Mouse (Mus musculus): ENCODE measurements around the gene Mturn.
A peak's percentile ranks its signal among the peaks of the same experiment; 100 is the strongest.

Mturn gene

GRCm38 (mm10) chr6:54680891-54681745 is at the start of gene Mturn:
Gene Mturn (plus strand): TSS chr6:54681624.
- DNase-seq (ENCODE audit: low spot score in 2 of 2) = peak; percentile 94 to 98

GRCm38 (mm10) chr6:54639877-54640276 is 41.5 kb upstream of the Mturn start:
- no peak for DNase-seq (ENCODE audit: low spot score in 2 of 2)

- no peak for DNase-seq (ENCODE audit: low spot score in 2 of 2)
These were observed 39.5 kb upstream of the Mturn start for GRCm38 (mm10) chr6:54641953-54642352.

DNA sequence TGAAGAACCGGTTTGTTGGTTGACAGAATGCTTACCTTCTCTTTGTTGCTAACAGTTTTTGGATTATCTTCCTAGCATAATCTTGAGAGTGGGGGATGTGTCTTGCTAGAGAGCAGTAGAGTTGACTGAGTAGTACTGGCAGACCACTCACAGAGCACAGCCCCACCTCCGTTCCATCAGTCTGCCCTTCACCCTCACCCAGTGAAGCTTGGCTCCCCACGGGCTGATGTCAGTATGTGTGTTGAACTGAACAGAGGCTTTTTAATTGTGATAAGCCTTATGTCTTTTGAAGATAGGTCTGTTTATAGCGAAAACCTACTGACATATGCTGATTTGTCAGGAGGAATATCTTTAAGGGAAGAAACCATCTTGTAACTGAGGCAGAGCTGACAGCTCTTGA is 38.2 kb upstream of the Mturn start:
- no peak for DNase-seq (ENCODE audit: low spot score in 2 of 2)

DNA sequence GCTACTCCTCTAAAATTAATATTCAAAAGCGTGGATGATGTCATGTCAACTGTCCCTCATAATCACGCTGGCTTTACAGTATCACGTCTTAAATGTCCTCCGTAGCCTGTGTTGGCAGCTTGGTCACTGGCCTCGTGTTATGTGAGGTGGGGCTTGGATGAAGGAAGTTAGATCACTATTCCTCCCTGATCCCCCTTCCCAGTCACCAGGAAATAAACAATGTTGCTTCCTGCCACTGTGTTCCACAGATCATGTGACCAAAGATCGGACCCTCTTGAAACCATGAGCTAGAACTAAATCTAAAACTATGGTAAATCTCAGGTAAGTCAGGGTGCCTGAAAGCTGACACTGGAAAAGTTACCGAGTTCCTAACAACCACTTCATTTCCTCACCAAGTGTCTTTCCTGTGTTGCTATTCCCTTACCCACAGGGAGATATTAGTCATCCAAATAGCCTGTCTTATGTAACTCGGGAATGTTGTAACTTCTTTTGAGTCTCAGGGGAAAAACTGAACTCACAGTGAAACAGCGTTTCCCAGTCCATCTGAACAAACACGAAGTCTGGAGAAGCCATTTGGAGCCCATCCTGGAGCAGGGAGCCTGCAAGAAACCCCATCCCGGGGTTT is 25.8 kb upstream of the Mturn start:
- DNase-seq (ENCODE audit: low spot score in 2 of 2) = no peak

DNA sequence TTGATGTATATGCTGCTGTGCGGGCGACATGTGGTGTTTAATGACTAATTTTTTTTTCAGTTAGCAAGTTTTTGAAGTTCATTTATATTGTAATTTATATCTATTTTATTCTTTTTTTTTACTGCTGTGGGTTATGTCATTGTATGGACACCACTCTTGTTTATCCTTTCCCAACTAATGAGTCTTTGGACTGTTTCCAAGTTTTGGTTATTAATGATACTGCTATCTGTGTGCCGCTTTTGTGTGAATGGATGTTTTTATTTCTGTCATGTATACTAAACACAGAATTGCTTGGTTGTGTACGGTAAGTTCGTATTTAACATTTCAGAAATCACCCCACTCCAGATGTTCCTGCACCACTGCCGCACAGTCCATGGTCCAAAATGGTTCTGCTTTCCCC is 23.6 kb upstream of the Mturn start:
- DNase-seq (ENCODE audit: low spot score in 2 of 2) = no peak

GRCm38 (mm10) chr6:54669868-54670267 is 11.6 kb upstream of the Mturn start:
- no peak for DNase-seq (ENCODE audit: low spot score in 2 of 2)

- no peak for DNase-seq (ENCODE audit: low spot score in 2 of 2)
These were observed 8.5 kb upstream of the Mturn start for GRCm38 (mm10) chr6:54672901-54673300.

GRCm38 (mm10) chr6:54679686-54680085 is 1.7 kb upstream of the Mturn start:
- no peak for DNase-seq (ENCODE audit: low spot score in 2 of 2)

DNA sequence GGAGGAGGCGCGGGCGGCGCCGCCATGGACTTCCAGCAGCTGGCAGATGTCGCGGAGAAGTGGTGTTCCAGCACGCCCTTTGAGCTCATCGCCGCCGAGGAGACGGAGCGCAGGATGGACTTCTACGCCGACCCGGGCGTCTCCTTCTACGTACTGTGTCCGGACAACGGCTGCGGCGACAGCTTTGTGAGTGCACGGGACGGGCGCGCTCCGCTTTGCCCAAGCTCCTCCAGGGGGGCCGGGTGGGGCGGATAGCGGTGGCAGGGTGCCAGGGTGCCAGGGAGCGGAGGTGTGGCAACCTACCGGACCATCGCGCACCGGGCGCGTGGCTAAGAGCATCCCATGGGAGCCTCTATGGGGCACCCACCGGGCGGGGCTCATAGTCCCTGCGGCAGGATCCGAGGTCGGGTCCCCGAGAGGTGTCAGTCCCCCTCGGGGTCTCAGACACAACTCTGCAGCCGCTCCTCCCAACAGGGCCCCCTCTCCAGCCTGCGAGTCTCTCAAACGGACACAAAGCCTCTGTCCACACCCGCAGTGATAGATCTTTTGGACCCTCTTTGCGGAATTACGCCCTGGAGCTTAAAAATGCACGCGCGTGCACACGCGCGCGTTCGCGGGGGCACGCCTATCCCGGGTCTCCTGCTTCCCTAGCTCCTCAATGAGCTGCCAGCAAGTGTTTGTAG is 463 bp downstream of the Mturn start:
- peak in 1 of 2 experiments; percentile 47 for DNase-seq (ENCODE audit: low spot score in 2 of 2)

DNA sequence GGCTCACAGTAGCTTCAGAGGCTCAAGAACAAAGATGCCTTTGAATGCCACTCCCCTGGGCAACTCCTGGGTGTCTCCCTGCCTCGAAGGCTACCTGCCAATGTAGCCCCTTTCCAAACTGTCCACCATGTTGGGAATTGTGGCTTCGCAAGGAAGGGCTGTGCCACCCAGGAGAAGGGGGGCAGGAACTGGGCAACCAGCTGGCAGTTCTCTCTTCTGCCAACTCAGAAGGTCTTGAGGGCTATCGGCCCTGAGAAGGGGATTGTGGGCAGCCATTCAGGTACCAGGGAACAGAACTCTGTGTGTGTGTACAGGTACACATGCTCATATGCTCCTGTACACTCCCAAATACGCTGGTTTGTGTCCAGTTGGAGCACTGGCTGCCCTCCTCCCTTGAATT is 2.7 kb downstream of the Mturn start:
- DNase-seq (ENCODE audit: low spot score in 2 of 2) = no peak

- no peak for DNase-seq (ENCODE audit: low spot score in 2 of 2)
These were observed 3.7 kb downstream of the Mturn start for GRCm38 (mm10) chr6:54685103-54685502.

DNA sequence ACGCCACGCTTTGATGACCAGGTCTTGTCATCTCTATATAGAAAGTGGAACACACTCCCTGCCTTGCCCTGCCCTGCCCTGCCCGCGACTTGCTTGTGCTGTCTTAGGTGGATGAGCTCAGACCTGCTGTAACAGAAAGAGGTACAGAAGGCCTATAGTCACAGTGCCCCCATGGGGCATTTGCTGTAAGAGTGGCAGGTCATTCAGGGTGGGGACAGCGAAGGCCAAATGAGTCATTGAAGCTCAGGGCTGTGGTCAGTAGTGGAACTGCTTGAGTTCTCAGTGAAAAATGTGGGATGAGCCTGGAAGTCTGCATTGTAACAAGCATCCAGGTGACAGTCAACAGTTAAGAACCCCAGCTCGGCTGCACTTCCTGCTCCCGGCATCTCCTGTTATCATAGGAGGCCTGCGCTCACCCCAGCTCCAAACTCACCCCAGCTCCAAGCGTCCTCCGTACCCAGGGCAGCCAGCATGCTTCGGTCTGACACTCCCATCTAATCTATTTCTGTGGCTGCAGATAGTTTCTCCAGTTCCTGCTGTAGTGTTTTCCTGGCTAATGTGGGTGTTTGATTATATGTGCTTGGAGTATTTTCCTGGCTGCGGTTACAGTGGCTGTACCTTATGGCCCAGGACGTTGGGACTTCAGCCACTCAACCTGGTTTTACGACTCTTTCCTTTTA is 4.4 kb downstream of the Mturn start:
- DNase-seq (ENCODE audit: low spot score in 2 of 2) = no peak

DNA sequence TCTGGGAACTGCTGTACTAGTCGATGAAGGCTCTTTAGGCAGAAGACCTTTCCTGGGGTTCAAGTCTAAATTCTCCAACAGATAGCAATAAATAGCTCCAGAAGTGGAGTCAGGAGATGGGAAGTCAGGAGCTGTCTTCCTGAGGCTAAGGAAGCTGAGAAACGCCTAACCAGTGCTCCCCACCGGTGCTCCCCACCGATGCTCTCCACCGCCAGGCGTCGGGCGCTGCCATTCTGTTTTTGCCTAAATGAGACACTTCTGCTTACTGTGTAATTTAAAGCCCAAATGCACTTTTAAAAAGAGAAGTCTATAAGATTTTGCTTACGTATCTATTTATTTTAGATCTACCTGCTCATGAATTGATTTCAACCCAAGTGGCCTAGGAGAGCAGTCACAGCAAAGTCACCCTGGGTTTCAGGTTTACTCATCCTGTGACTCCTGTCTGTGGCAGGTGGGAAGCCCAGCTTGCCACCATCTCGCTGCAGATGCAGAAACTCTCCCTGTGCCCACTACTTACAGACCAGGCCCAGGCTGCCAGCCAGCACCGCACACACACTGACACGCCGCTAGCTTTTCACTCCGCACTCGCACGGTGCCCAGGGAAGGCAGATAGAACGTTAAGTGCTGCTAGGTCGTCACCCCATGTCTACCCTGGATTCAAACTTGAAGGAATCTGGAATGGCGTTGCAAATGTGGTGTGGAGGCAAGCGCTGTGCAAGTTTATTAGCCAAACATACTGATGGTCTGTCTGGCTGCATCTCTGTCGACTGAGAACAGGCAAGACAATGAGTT is 5.7 kb downstream of the Mturn start:
- DNase-seq (ENCODE audit: low spot score in 2 of 2) = no peak

DNA sequence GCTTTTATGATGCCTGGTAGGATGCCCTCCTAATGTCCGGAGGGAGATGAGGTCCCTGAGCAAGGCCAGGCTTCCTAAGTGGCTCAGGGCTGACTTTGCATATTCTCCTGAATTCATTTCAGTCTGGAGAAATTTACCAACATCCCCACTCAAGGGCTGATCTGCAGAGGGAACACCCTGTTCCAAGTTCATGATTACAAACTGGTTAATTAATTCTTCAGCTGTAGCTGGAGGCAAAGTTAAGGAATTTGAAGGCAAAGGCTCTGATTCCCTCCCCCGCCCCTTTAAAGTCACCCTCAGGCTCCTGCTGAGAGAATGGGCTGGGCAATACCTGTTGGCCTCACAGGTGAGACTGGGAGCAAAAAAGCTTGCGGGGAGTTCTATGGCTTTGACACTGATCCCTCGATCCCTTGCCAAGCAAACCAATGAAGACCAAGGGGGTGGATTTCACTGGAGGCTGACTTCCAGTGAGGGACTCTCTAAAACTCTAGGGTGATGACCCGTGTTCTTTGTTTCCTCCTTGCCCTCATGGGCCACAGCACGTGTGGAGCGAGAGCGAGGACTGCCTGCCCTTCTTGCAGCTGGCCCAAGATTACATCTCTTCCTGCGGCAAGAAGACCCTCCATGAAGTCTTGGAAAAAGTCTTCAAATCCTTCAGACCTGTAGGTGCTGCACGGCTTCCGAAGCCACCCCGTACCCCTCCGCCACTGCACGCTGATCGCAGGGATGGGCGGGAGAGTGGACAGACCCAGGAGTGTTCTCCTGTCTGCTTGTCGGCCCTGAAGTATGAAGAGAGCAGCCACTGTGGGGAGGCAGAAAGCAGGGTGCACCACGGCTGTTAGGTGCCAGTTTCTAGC is 7.3 kb downstream of the Mturn start:
- no peak for DNase-seq (ENCODE audit: low spot score in 2 of 2)

DNA sequence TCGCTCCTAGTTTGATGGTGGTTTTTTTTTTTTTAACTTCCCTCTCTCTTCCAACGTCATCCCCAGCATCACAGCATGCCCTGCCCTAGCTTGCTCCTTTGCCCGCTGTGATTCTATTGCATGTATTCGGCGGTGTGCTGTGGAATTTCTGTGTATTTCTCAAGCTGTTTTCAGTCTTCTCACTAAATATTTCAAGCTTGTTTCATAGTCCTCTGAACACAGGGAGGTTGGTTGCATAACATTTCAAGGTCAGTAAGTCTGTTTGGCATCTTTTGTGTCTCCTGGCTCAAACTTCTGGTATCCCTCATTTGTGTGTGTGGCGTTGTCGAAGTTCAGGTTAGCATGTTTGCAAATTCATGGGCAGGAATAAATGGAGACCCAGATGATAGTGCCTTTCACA is 8.3 kb downstream of the Mturn start:
- no peak for DNase-seq (ENCODE audit: low spot score in 2 of 2)

DNA sequence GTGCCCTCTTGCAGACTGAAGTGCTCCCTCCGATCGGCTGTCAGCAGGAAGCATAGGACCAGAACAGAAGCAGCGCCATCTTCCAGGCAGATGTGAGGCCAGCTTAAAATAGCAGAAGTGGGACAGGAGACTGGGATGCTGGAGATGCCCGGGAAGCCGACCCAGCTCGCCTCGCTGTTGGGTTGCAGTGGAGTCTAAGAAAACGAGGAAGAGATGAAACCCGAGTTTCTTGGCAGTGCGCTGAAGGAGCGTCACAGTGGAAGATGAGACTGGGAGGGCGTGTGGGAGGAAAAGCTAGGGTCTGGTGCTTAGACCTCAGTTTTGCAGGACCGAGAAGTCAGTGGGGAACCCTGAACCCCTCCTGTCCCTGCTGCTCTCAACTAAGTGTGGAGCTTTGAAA is 9.4 kb downstream of the Mturn start:
- no peak for DNase-seq (ENCODE audit: low spot score in 2 of 2)

DNA sequence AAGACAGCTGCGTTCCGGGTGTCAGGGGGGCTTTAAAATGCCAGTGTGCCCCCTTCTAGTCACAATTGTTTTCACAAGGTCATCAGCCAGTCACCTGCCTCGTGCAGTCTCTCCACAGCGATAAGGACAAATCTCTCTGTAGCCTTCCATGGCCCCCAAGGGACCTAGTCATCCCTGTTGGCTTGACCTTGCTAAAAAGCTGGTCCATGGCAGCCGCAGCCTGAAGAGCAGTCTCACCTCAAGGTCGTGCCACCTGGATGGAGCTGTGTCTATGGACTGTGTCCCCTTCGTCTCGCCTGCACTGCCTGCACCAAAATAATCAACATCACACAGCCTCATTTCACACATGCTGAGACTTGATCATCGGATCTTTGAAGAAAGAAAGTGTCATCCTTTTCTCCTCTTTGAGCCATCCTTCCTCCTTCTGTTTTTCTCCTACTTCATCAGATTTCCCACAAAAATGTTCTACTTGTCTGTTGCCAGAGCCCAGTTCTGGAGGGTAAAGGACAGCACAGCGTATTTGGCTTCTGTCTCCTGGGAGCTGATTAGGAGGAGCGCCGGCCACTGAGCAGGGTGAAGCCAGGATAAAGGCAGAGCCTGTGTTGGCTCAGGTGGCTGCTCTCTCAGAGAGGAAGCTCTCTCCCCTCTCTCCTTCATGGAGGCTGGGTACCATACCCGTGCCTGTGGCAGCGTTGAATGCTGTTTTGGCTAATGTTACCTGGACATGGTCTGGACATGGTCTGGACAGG is 10.1 kb downstream of the Mturn start:
- DNase-seq (ENCODE audit: low spot score in 2 of 2) = no peak

GRCm38 (mm10) chr6:54692201-54692600 is 10.8 kb downstream of the Mturn start:
- no peak for DNase-seq (ENCODE audit: low spot score in 2 of 2)

- DNase-seq (ENCODE audit: low spot score in 2 of 2) = no peak
These were observed 11.9 kb downstream of the Mturn start for GRCm38 (mm10) chr6:54693286-54693685.
